Mouse (Mus musculus) neutrophil, adult 5-6 weeks (primary cell): ENCODE data around the gene Accsl. TPM values are rescaled to one million over a fixed set of nuclear protein-coding genes. Genes with fewer than 3 reads are reported as not detected.
A peak's percentile ranks its signal among the peaks of the same experiment; 100 is the strongest.

Experiments used
- ATAC-seq: fragments of 151-379, 151-347 bp; 2 replicates; pipeline ENCODE4 v1.8.0; 2017; ENCODE audit warnings: mild to moderate bottlenecking, moderate TSS enrichment; ENCODE audit not compliant: insufficient number of reproducible peaks, poor library complexity, low FRiP score, severe bottlenecking; ENCODE audit errors: extremely low read depth
- total RNA-seq: library from RNA; stranded (forward); fragments of 200-1000 nt; gene quantifications from 2 replicates; pipeline ENCODE4 v1.2.3, GENCODE M21; 2017

The Accsl gene
- total RNA-seq, 1 experiment from 2014 or later: not detected

DNA sequence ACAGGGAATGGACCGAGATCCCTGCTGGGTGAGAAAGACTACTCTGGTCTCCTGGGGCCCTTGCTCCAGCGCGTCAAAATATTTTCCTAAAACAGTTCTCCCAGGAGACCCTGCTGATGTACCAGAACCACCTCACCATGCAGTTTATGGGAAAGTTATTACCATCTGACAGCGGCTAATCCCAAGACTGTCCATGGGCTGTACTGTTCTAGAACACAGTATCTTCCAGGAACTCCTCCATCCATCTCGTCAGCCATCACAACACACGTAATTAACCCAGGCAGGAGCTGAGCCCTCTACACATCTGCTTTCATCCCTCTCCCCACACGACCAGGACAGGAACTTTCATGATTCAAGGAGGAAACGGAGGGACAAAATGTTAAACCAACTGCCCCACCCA lies 11.5 kb upstream of the Accsl start:
- ATAC-seq: no peak

DNA sequence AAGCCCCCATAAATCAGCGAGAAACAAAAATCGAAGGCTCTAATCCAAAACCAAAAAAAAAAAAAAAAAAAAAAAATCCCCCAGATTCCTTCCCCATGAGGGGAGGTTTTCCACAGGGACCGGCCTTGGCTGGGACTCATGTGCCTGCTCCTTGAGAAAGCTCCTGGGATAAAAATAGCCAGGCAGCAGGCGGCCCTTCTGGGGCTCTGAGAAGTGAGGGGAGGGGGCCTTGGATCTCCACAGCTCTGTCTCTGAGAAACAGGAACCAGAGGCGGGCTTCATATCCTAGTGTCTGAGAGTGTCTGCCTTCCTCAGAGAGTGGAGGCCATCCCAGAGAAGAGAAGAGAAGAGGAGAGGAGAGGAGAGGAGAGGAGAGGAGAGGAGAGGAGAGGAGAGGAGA lies 8.0 kb upstream of the Accsl start:
- no peak for ATAC-seq

DNA sequence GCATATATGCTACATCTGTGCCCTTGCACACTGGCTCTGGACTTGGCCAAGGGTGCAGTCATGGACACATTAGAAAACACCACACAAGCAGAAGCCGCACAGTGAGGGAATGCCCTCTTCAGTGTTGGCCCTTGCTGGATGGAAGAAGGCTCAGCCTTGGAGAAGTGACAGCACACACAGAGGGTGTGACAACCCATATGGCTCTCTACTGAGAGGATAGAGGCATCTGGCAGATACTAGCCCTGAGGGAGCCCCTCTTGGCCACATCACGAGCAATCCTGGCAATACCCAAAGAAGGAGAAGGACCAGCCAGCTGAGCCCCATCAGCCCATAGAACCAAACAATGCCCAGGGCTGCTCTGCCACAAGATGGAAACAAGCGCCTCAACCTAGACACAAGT lies 5.6 kb upstream of the Accsl start:
- no peak for ATAC-seq

DNA sequence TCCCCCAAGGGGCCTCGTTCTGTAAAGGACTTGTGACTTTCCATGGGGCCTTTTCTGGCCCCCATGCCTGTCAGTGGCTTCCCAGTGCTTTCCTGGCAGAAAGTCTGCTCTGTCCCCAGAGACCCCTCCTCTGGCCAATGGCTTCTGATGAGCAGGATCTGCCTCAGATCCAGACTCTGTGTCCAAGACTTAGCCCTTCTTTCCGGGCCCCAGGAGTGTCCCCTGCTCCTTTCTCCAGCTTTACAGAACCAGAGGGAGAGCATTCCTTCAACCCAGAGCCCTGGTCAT lies 5.2 kb upstream of the Accsl start:
- ATAC-seq: no peak

DNA sequence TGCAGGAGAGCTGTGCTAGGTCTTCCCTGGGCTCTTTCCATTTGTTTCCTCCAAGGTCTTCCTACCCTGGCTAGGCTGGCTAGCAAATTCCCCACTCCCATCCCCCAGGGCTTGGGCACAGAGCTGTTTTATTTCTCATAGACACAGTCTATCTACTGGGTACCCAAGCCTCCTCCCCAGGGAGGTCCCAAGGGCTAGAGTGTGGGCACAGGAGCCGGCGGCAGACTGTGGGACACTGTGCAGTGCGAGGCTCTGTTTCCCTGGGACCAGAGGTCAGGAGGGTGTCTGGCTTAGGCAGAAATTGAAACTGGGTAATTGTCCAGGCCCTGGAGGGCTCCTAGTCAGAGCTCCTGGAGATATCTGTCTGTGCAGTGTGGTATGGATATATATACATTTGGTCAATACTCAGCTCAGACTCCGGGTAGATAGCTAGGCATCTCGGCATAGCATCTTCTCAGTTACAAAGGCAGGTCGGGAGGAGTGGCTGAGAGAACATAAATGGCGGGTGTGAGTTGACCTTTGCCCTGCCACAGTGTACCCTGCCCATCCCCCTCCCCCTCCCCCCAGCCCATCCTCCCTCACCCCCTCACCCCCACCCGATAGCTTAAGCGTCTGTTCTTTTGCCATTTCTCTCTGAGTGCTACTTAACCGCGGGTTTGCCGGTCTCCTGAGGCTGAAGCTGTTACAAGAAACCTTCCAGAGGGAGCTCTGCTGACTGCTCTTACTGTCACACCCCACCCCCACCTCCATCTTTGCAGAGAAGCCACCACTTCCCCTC lies 4.7 kb upstream of the Accsl start:
- ATAC-seq: no peak

DNA sequence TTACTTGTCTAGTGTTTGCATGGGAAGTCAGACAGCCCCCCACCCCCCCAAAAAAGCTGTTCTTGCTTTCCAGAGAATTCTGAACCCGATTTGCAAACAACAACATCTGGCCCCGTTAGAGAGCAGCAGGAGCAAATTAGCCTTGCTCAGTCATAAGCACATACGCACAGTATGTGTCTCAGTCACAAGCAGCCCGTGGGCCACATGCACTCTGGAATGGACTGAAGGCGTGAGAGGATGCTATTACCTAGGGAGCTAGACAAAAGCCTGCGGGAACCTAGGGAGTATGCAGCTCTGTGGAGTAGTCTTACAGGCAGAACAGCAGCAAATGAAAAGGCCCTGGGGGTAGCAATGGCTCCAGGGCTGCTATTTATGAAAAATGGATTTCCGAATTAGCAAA lies 3.3 kb upstream of the Accsl start:
- no peak for ATAC-seq

DNA sequence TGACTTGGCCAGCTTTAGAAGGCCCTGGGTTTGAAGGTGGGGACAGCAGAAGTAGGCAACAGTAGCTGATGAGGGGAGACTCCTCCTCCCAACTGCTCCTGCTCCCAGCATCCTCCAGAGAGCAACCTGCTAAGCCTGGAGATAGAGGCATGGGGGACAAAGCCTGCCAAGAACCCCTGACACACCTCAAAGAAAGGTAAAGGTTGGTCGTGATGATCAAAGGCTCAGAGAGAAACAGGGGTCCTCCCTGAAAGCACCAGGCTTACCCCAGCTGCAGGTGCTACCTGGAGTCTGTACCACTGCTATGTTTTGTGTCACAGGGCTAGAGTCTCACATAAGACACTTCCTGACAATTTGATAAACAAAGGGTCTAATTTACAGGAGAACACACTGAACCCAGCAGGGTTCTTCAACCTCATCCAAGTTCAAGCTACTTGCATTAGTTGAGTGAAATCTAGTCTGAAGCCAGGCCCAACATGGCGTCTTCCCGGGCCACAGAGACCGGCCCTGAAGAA lies 2.5 kb upstream of the Accsl start:
- no peak for ATAC-seq

DNA sequence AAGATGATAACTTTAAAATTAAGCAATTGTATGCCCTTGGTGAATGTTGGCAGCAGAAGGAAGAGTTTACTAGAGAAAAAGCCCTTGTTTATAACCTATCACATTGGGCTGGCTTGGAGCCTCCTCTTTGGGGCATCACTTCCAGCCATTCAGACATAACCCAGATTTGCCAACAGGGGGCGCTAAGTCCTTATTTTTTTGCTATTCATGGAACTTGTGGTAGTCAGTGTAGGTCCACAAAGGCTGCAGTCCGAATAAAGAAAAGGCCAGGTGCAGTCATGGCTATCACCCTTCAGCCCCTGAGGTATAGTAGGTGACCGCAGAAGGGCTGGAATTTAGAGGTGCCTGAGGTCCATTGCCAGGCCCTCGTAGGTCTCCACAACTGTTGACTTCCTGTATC lies 1.9 kb upstream of the Accsl start:
- ATAC-seq: no peak

DNA sequence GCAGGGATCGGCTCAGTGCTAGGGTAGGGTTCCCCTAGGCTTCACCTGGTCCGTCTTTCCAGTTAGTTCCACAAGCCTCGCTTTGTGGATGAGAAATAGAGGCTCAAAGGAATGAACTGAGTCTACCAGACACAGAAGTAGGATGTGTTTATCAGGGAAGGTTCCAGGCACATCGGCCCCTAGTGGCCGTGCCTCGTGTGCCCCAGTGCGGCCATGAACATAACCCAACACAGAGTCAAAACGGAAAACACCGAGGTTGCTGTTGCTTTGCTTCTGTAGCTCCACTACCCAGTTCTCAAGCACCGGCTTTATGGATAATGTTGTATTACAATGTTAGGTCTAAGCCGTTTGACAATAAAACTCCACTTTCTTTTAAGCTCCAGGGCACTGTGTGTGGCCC lies 391 bp downstream of the Accsl start:
- ATAC-seq: no peak

DNA sequence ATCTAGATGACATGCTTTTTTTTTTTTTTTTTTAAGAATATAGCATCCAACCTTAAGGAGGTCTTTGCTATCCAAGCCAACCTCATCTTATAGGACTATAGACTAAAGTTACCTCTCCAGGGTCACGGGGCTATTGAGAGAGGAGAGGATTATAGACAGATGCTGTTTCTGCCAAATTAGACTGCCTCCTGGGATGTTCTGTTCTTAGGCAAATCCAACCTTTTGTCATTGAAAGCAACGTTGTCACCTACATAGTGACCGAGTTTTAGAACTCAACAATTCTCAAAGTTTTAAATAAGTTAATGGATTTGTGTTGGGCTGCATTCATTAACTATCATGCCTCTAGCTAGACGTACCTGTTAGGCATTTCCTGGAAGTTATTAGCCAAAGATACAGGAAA lies 5.7 kb downstream of the Accsl start:
- ATAC-seq: no peak

DNA sequence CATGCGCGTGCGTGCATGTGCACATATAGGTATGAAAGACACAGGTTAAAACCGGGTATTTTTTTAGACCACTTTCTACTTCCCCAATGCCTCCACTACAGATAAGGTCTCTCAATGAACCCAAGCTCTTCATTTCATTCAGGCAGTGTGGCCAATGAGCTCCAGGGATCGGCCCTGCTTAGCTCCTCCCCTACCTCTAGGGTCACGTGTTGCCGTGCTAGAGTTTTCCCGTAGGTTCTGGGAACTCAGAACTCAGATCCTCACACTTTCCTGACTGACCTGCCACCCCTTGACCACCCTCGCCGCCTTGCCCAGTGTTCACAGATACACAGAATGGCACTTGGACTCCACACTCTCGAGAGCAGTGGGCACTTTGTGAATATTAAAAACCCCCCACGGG lies 10.1 kb downstream of the Accsl start:
- ATAC-seq: no peak

DNA sequence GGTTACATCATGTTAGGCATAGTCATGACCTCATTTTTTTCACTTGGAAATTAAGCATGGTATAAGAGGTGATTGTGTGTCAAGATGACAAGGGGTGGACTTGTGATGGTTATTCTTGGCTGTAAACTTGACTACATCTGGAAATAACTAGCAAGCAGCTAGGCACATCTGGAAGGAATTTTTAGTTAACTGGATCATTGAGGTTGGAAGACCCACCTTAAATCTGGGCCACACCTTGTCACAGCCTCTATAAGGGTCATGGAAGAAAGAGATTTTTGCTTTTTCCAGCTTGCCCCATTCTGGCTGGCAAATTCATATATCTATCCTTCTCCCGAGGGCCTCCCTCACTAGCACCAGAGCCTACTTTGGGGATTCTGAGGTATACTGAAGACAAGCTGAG lies 17.7 kb downstream of the Accsl start:
- ATAC-seq: no peak

DNA sequence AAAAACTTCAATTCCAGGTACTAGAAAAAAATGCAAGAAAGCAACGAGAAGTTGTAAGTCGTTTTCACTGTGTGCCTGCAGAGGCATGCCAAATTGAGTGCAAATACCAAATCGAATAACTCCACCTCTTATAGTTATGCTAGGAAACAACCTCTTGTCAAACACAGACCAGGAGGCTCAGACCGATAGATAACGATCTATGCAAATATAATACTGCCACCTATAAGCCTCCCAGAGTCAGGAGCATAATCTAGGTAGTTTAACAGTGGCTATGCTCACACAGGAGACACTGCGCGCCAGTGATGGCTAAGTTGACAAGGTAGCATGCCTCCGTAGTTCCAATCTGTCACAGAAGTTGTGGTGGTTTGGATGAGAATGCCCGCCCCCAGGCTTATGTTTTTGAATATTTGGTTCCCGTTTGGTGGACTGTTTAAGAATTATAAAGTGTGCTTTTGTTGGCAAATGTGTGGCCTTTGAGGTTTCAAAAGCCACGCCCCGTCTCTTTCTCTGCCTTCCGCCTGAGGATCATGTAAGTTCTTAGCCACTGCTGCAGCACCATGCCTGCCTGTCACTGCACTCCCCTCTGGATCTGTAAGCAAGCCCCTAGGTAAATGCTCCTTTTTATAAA lies 18.5 kb downstream of the Accsl start:
- peak; percentile 13; the same call in 1 of the 2 replicates for ATAC-seq

DNA sequence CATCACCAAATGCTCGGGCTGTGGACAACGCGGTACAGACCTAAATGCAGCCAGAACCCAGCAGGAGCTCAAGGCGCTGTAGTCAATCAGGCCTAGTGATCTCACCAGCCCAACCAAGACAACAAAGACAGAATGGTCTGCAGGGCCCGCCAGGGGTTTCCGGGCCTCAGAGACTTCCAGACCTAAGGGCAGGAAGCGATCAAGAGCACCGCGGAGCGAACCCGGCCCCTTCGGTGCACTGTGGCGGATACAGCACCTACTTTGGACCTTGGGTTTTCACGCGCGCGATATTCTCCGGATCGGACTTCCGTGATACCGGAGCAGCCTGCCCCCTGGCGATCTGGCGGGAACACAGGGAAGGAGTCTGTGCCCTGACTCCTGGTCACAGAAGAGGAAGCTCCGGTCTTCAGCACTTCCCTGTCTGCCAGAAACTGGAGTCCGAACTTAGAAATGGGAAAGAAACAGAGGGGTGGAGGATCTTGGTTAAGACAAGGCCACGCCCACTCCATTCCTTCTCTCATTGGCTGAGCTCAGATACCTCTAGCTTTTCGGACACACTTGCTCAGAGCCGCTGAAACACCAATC lies 19.4 kb downstream of the Accsl start, which contains the start of gene Accs:
Gene Accs (minus strand): TSS at position 439 of the 585 bp plus-strand sequence.
- ATAC-seq: peak; percentile 51

DNA sequence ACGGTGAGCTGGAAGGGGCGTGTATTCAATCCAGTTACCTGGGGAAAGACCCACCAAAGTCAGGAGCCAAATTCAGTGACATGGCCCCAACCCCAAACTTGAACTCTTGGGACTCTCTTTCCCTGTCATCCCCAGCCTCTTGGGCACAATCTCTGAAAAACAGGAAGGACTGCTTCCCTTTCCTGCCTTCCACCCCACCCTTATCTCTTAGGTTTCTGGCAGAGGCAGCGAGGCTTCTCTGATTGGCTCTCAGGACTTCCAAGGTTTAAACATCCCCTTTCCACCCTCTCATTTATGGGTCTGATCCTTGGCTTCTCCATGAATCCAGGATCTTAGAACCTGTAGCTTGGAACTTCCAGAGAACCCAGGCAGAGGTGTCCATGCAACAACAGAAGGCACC lies 27.6 kb downstream of the Accsl start:
- ATAC-seq: no peak

DNA sequence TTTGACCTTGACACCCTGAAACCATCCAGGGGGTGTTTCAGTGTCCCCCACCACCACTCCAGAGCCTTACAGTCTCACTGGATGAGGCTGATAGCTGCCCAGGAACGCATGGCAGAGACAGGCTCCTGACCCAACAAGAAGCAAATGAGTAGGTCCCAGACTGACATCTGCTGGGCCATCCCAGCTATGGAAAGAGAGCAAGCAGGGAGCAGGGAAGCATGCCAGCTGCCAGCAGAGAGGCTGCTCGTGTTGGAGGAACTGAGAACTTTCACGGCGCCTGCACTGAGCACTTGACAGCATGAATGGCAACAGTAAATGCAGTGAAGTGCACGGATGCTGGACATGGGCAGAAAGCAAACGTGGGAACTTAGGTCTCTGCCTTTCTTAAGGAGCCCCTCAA lies 28.8 kb downstream of the Accsl start:
- no peak for ATAC-seq

DNA sequence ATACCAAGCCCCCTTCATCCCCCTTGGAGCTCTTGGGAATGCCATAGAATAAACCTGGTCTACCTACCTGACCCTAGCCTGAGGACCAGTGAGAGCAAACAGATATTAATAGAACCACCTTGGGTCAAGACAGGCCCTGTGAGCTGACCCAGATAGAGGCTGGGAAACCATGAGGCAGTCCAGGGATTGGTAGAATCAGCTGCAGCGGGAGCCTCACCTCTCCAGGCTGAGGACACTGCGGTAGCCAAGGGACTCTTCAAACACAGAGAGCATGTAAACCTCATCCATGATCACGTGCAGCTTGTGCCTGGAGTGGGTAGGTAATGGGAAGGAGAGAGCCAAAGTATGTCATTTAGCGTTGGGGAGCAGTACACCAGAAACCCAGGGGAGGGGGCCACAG lies 30.0 kb downstream of the Accsl start:
- no peak for ATAC-seq

DNA sequence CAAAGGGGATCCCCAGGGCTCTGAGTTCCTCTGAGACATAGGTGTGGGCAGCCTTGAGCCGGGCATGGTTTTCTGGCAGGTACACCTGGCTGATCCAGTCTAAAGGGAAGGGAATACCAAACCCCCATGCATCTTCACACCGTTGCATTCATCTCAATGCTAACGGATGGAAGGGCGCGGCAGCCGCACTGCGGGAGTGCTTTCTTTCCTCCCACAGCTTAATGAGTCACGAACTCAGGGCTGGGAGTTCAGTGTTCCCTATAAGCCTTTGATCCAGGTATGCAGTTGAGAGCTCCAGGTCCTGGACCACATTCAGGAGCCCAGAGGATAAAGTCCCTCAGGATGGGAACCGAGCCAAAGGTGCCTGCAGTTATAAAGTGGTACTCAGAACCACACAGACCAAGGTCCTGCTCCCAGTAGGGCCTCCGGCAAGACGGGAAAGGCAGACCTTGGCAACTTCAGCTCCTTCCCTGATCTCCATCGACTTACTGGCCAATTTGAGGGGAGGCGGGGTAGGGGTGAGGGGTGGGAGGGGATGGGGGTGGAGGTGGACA lies 32.6 kb downstream of the Accsl start:
- ATAC-seq: no peak

DNA sequence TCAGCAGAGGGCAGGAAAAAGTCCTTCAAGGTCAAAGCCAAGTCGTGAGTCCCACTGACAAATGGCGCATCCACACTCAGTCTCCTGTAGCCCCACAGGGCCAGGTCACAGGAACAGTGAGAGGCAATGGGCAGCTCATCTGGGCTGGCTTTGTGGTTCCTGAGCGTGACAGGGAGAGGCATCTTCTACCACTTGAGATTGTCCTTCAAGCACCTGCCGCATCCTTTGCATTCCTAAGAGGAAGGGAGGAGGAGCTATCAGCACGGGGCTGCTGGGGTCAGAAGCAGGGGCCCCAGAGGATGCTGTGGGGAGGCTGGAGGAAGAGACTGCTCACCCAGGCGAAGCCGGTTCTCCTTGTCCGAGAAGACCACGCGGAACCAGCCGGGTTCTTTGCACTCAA lies 33.4 kb downstream of the Accsl start:
- ATAC-seq: no peak

DNA sequence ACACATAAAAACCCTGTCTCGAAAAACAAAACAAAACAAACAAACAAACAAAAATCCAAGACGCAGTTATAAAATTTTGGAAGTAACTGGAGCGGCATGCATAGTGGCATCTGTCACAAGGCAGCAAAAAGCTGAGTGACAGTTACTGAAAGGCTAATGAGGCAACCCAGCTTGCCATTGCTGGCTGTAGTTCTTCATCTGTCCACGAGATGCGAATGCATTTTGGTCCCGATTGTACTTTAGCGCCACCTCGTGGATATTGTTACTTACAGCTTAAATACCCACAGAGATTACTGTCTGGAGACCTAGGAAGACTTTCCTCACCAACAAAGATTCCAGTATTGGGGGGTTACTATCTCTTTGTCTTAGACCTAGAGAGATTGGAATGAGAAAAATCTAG lies 45.4 kb downstream of the Accsl start:
- peak; percentile 95 for ATAC-seq
